Comparison of ENCODE assay signal across 8 mouse cellular contexts in genomic region chr10:45051125-45051744, GRCm38 (mm10). TPM values are rescaled to one million over a fixed set of nuclear protein-coding genes. Genes with fewer than 3 reads are reported as not detected.
A peak's percentile ranks its signal among the peaks of the same experiment; 100 is the strongest.
DNase-seq lines count a peak whose midpoint lies in the region; ATAC-seq and TF ChIP-seq lines count a peak whose summit lies in the region.

No protein-coding gene starts in this region.

- DNase-seq in heart, adult 18-20 months, result peak; percentile 70 to 87
- no peak for DNase-seq in heart, postnatal 25 days (ENCODE audit: low spot score)
- peak; percentile 59 to 65 for DNase-seq in gastrocnemius, postnatal 36 days
- DNase-seq in kidney, adult 18-20 months, result peak; percentile 82
- peak; percentile 49 to 72 for DNase-seq in spleen, adult 2 months (ENCODE audit: low read depth in 1 of 2, low spot score in 2 of 2)

- intact Hi-C loops in heart, postnatal 25 days (cut with DNase I), result loop anchor here (2.0 kb wide), 1 partner anchor 322 kb away; no protein-coding TSS in a partner anchor
- intact Hi-C loops in gastrocnemius, postnatal 36 days (cut with DNase I), result no loop called here

- H3K4me2 ChIP-seq in limb, embryonic 12.5 days, result no peak overlapping the region
- H3K4me2 ChIP-seq in midbrain, embryonic 16.5 days (ENCODE audit: low read length), result no peak overlapping the region

- H3K36me3 ChIP-seq in limb, embryonic 12.5 days, result no peaks in the 10 kb centered on the region
- no peaks in the 10 kb centered on the region for H3K36me3 ChIP-seq in midbrain, embryonic 16.5 days (ENCODE audit: control insufficient read depth, insufficient read depth, low read length)
- no peaks in the 10 kb centered on the region for H3K36me3 ChIP-seq in spleen, adult 2 months (ENCODE audit: control insufficient read depth, insufficient read depth, low read length)

- WGBS in limb, embryonic 12.5 days, result 58% methylated on average over 11 of the region's 11 CpGs
- 63% methylated on average over 11 of the region's 11 CpGs for WGBS in midbrain, embryonic 16.5 days
- 59% methylated on average over 11 of the region's 11 CpGs for WGBS in spleen, adult 2 months

- H3K4me1 ChIP-seq in limb, embryonic 12.5 days (replicated peaks), result peaks cover 10% of the 10 kb centered on the region
- H3K4me1 ChIP-seq in midbrain, embryonic 16.5 days (ENCODE audit: control insufficient read depth, insufficient read depth, low read length), result peaks cover 2% of the 10 kb centered on the region; the same call in 1 of the 2 replicates
- H3K4me1 ChIP-seq in spleen, adult 2 months (ENCODE audit: control insufficient read depth, insufficient read depth, insufficient read length), result peaks cover 10% of the 10 kb centered on the region; the same call in 1 of the 2 replicates

- ATAC-seq in common myeloid progenitor, adult 5-6 weeks (replicated peaks; ENCODE audit: low read depth, poor library complexity, severe bottlenecking), result peak; percentile 81
- peak; percentile 64; the same call in 1 of the 2 replicates for ATAC-seq in limb, embryonic 12.5 days (ENCODE audit: insufficient number of reproducible peaks, insufficient read depth, low FRiP score, low TSS enrichment, low read depth)
- ATAC-seq in midbrain, embryonic 16.5 days, result peak; percentile 36; the same call in 1 of the 2 replicates

- peak; percentile 58; the same call in 1 of the 2 replicates for TF ChIP-seq CTCF in spleen, adult 2 months (IDR thresholded peaks at IDR 0.05; ENCODE audit: extremely low read depth, insufficient read depth, insufficient read length, insufficient replicate concordance)

- H3K27ac ChIP-seq in limb, embryonic 12.5 days, result no peak overlapping the region
- no peak overlapping the region for H3K27ac ChIP-seq in midbrain, embryonic 16.5 days (ENCODE audit: low read length)
- H3K27ac ChIP-seq in spleen, adult 2 months (ENCODE audit: insufficient read depth, low read length), result no peak overlapping the region

- no peak for TF ChIP-seq POLR2A in spleen, adult 2 months (IDR thresholded peaks at IDR 0.05; ENCODE audit: low read depth, low read length)

- no peaks in the 10 kb centered on the region for H3K27me3 ChIP-seq in limb, embryonic 12.5 days
- H3K27me3 ChIP-seq in midbrain, embryonic 16.5 days (ENCODE audit: control insufficient read depth, insufficient read depth, low read depth, low read length), result no peaks in the 10 kb centered on the region; the same call in 1 of the 2 replicates
- no peaks in the 10 kb centered on the region for H3K27me3 ChIP-seq in spleen, adult 2 months (ENCODE audit: control insufficient read depth, insufficient read depth, low read length)

- H3K9me3 ChIP-seq in limb, embryonic 12.5 days, result no peaks in the 10 kb centered on the region
- no peaks in the 10 kb centered on the region for H3K9me3 ChIP-seq in midbrain, embryonic 16.5 days (replicated peaks; ENCODE audit: control insufficient read depth, low read length, poor library complexity, severe bottlenecking)

- no peak overlapping the region for H3K9ac ChIP-seq in limb, embryonic 12.5 days (replicated peaks)
- H3K9ac ChIP-seq in midbrain, embryonic 16.5 days (ENCODE audit: low read depth, low read length), result no peak overlapping the region

- no peak overlapping the region for H3K4me3 ChIP-seq in limb, embryonic 12.5 days (replicated peaks)
- no peak overlapping the region for H3K4me3 ChIP-seq in midbrain, embryonic 16.5 days (ENCODE audit: low read depth, low read length)
- H3K4me3 ChIP-seq in spleen, adult 2 months (ENCODE audit: extremely low read depth, insufficient read depth, insufficient read length), result no peak overlapping the region

RNA-seq across cellular contexts. Expression of gene Prep, which starts 15.8 kb away (rescaled TPM):
- total RNA-seq in heart, adult 18-20 months (2021), result 10 to 100 TPM; 12.3 to 12.5 TPM
- total RNA-seq in heart, postnatal 25 days (2021), result 10 to 100 TPM; 15.5 to 16.5 TPM
- 14.4 and 15.0 TPM in 2 replicates for total RNA-seq in common myeloid progenitor, adult 5-6 weeks (2017)
- 1 to 10 TPM; 6.3 to 7.2 TPM for total RNA-seq in gastrocnemius, postnatal 36 days (2021)
- 33.8 and 34.6 TPM in 2 replicates for polyA plus RNA-seq in limb, embryonic 12.5 days (2016; fragmentation: Nextera tagmentation; extraction: Ambion mirVana)
- 26.1 and 26.3 TPM in 2 replicates for polyA plus RNA-seq in midbrain, embryonic 16.5 days (2015; fragmentation: Nextera tagmentation; extraction: Ambion mirVana)
- 5.2 and 6.9 TPM in 2 replicates for polyA plus RNA-seq in spleen, adult 2 months (2012; rRNA removed)
